Mouse (Mus musculus) neural tube, embryonic 15.5 days (tissue): ENCODE measurements around the gene Olfr632. TPM values are rescaled to one million over a fixed set of nuclear protein-coding genes. Genes with fewer than 3 reads are reported as not detected.

Source experiments
- ATAC-seq: fragments of 200-750 bp; cut with Nextera tagmentation; 2 replicates; pipeline ENCODE4 v1.8.0; 2017; ENCODE audit warnings: mild to moderate bottlenecking, moderate TSS enrichment, moderate library complexity; ENCODE audit not compliant: low FRiP score
- H3K27ac ChIP-seq: fragments of 300-500 bp; sonication (generic); replicated peaks from 2 replicates; pipeline ENCODE4 v1.5.1; 2015; ENCODE audit warnings: mild to moderate bottlenecking, inconsistent platforms
- H3K27me3 ChIP-seq: fragments of 300-500 bp; sonication (generic); replicated peaks from 2 replicates; pipeline ENCODE4 v1.6.1; 2015; ENCODE audit warnings: inconsistent platforms
- H3K36me3 ChIP-seq: fragments of 300-500 bp; sonication (generic); 2 replicates; pipeline ENCODE4 v1.6.1; 2015; ENCODE audit warnings: inconsistent platforms
- H3K4me1 ChIP-seq: fragments of 300-500 bp; sonication (generic); 2 replicates; pipeline ENCODE4 v1.6.1; 2015; ENCODE audit warnings: inconsistent platforms
- H3K4me2 ChIP-seq: fragments of 300-500 bp; sonication (generic); 2 replicates; pipeline ENCODE4 v1.6.1; 2015; ENCODE audit warnings: inconsistent platforms, mild to moderate bottlenecking, moderate library complexity
- H3K4me3 ChIP-seq: fragments of 300-500 bp; sonication (generic); replicated peaks from 2 replicates; pipeline ENCODE4 v1.5.1; 2015; ENCODE audit warnings: mild to moderate bottlenecking, inconsistent platforms
- H3K9ac ChIP-seq: fragments of 300-500 bp; sonication (generic); replicated peaks from 2 replicates; pipeline ENCODE4 v1.6.1; 2015; ENCODE audit warnings: mild to moderate bottlenecking, inconsistent platforms
- H3K9me3 ChIP-seq: fragments of 300-500 bp; sonication (generic); replicated peaks from 2 replicates; pipeline ENCODE4 v1.6.1; 2016; ENCODE audit warnings: inconsistent platforms
- WGBS: fragments of 180-500 bp; shearing (Covaris S2); methylation state at CpG from one replicate; pipeline ENCODE4 v1.1.7; 2015; ENCODE audit warnings: mixed read lengths; 5-methylcytosine and 5-hydroxymethylcytosine counted together
- polyA plus RNA-seq: library from polyadenylated mRNA; unstranded; fragments of >200 nt; fragmentation: Nextera tagmentation; extraction: Ambion mirVana; gene quantifications from 2 replicates; pipeline ENCODE4 v1.2.1, GENCODE M21; 2015

Olfr632 gene
- polyA plus RNA-seq, 1 experiment from 2014 or later = not detected

GRCm38 (mm10) chr7:103971782-103972181 lies 37.6 kb downstream of the Olfr632 start:
- ATAC-seq = no peak
- Histone ChIP-seq H3K9me3 (no peaks in the 10 kb centered on the region), H3K4me1 (no peaks in the 10 kb centered on the region), H3K4me2 (no peak overlapping the region), H3K36me3 (no peaks in the 10 kb centered on the region), H3K27ac (no peak overlapping the region), H3K4me3 (no peak overlapping the region), H3K27me3 (no peaks in the 10 kb centered on the region), H3K9ac (no peak overlapping the region)
- WGBS = 68% methylated on average over 1 of the region's 1 CpGs

Other genes with a start within 250 kb of the Olfr632 start
- not detected in 2 replicates for gene Olfr243, start 219.7 kb upstream of the Olfr632 start, polyA plus RNA-seq
- not detected in 2 replicates for gene Olfr628, start 204.0 kb upstream of the Olfr632 start, polyA plus RNA-seq
- gene Olfr629, start 189.4 kb upstream of the Olfr632 start, polyA plus RNA-seq = not detected in 2 replicates
- not detected in 2 replicates for gene Olfr630, start 177.0 kb upstream of the Olfr632 start, polyA plus RNA-seq
- gene Olfr69, start 162.8 kb upstream of the Olfr632 start, polyA plus RNA-seq = not detected in 2 replicates
- gene Olfr68, start 154.6 kb upstream of the Olfr632 start, polyA plus RNA-seq = not detected in 2 replicates
- gene Olfr67, start 142.5 kb upstream of the Olfr632 start, polyA plus RNA-seq = not detected in 2 replicates
- gene Hbb-bt, start 120.4 kb upstream of the Olfr632 start, polyA plus RNA-seq = 1,593 and 1,794 TPM in 2 replicates
- 4,647 and 5,279 TPM in 2 replicates for gene Hbb-bs, start 106.3 kb upstream of the Olfr632 start, polyA plus RNA-seq
- not detected in 2 replicates for gene Hbb-bh2, start 93.8 kb upstream of the Olfr632 start, polyA plus RNA-seq
- gene Hbb-bh1, start 91.2 kb upstream of the Olfr632 start, polyA plus RNA-seq = 1.5 and 2.4 TPM in 2 replicates
- gene Hbb-y, start 81.1 kb upstream of the Olfr632 start, polyA plus RNA-seq = 141 and 250 TPM in 2 replicates
- gene Olfr66, start 48.1 kb upstream of the Olfr632 start, polyA plus RNA-seq = not detected in 2 replicates
- not detected in 2 replicates for gene Olfr64, start 39.9 kb upstream of the Olfr632 start, polyA plus RNA-seq
- gene Olfr65, start 30.9 kb upstream of the Olfr632 start, polyA plus RNA-seq = not detected in 2 replicates
- gene Olfr631, start 5.5 kb upstream of the Olfr632 start, polyA plus RNA-seq = not detected in 2 replicates
- gene Olfr633, start 10.1 kb downstream of the Olfr632 start, polyA plus RNA-seq = not detected in 2 replicates
- gene Olfr635, start 36.8 kb downstream of the Olfr632 start, polyA plus RNA-seq = 0.03 TPM in 1 of 2 replicates, not detected in the other
- not detected in 2 replicates for gene Olfr638, start 64.4 kb downstream of the Olfr632 start, polyA plus RNA-seq
- 0.03 TPM in 1 of 2 replicates, not detected in the other for gene Olfr639, start 83.0 kb downstream of the Olfr632 start, polyA plus RNA-seq
- not detected in 2 replicates for gene Olfr640, start 91.2 kb downstream of the Olfr632 start, polyA plus RNA-seq
- not detected in 2 replicates for gene Olfr641, start 101.1 kb downstream of the Olfr632 start, polyA plus RNA-seq
- gene Olfr642, start 118.3 kb downstream of the Olfr632 start, polyA plus RNA-seq = not detected in 2 replicates
- not detected in 2 replicates for gene 4930516K23Rik, start 127.1 kb downstream of the Olfr632 start, polyA plus RNA-seq
- not detected in 2 replicates for gene Olfr644, start 137.5 kb downstream of the Olfr632 start, polyA plus RNA-seq
- not detected in 2 replicates for gene Olfr645, start 151.1 kb downstream of the Olfr632 start, polyA plus RNA-seq
- not detected in 2 replicates for gene Olfr646, start 170.5 kb downstream of the Olfr632 start, polyA plus RNA-seq
- gene Ubqln5, start 195.5 kb downstream of the Olfr632 start, polyA plus RNA-seq = not detected in 2 replicates
- not detected in 2 replicates for gene Olfr643, start 203.1 kb downstream of the Olfr632 start, polyA plus RNA-seq
- gene Ubqln3, start 208.9 kb downstream of the Olfr632 start, polyA plus RNA-seq = not detected in 2 replicates
- not detected in 2 replicates for gene Ubqlnl, start 216.2 kb downstream of the Olfr632 start, polyA plus RNA-seq
- not detected in 2 replicates for gene Olfm5, start 230.5 kb downstream of the Olfr632 start, polyA plus RNA-seq
- 0.37 and 0.42 TPM in 2 replicates for gene Olfr648, start 249.0 kb downstream of the Olfr632 start, polyA plus RNA-seq